Mouse (Mus musculus) right cerebral cortex, postnatal 25 days (tissue): ENCODE data around the gene Olfr16.

Source experiments
- DNase-seq: peaks from one replicate; pipeline ENCODE4 v3.0.0; 2022

The Olfr16 gene

GRCm38 (mm10) chr1:172950160-172950559 is at the start of gene Olfr16:
TSS of gene Olfr16 (plus strand) at chr1:172950409.
- DNase-seq = no peak

- no peak for DNase-seq
These were observed 46.9 kb upstream of the Olfr16 start for GRCm38 (mm10) chr1:172903313-172903712.

- no peak for DNase-seq
These were observed 33.1 kb upstream of the Olfr16 start for GRCm38 (mm10) chr1:172917115-172917514.

GRCm38 (mm10) chr1:172918450-172918849 is 31.8 kb upstream of the Olfr16 start:
- DNase-seq = peak; percentile 8

GRCm38 (mm10) chr1:172932197-172932596 is 18.0 kb upstream of the Olfr16 start:
- no peak for DNase-seq

- DNase-seq = no peak
These were observed 1.0 kb downstream of the Olfr16 start for GRCm38 (mm10) chr1:172951171-172951720.

GRCm38 (mm10) chr1:172955376-172955775 is 5.2 kb downstream of the Olfr16 start:
- no peak for DNase-seq

- DNase-seq = peak; percentile 12
These were observed 10.2 kb downstream of the Olfr16 start for GRCm38 (mm10) chr1:172960452-172960851.

- no peak for DNase-seq
These were observed 39.8 kb downstream of the Olfr16 start for GRCm38 (mm10) chr1:172989794-172990634.

- DNase-seq = no peak
These were observed 40.4 kb downstream of the Olfr16 start for GRCm38 (mm10) chr1:172990635-172991009.
